Mouse (Mus musculus): ENCODE data around the gene Grm1. TPM values are rescaled to one million over a fixed set of nuclear protein-coding genes. Genes with fewer than 3 reads are reported as not detected.
"Not testable (repeated sequence)": the region's sequence is repeated elsewhere in the genome, so short reads cannot be mapped to it uniquely, and the experiment has no call there.

The Grm1 gene
- polyA plus RNA-seq (2015; fragmentation: Nextera tagmentation; extraction: Ambion mirVana): 0.03 and 0.07 TPM in 2 replicates

- Histone ChIP-seq H3K27me3 (peaks cover 38% of the 10 kb centered on the region), H3K9ac (no peak within 1 kb of the TSS), H3K4me2 (no peak within 1 kb of the TSS), H3K9me3 (no peaks in the 10 kb centered on the region), H3K4me1 (no peaks in the 10 kb centered on the region), H3K27ac (no peak within 1 kb of the TSS), H3K36me3 (no peaks in the 10 kb centered on the region), H3K4me3 (no peak within 1 kb of the TSS)
- WGBS: 3% methylated on average over 32 of the region's 32 CpGs
- ATAC-seq (ENCODE audit: insufficient number of reproducible peaks, low FRiP score, low TSS enrichment, low read depth): no peak
These were observed at the start of gene Grm1 for GRCm38 (mm10) chr10:11081611-11082398. Gene Grm1 (minus strand): TSS chr10:11082356.

GRCm38 (mm10) chr10:11121781-11122180, 39.6 kb upstream of the Grm1 start:
- Histone ChIP-seq H3K9ac (no peak overlapping the region), H3K27me3 (no peaks in the 10 kb centered on the region), H3K4me3 (no peak overlapping the region), H3K36me3 (no peaks in the 10 kb centered on the region), H3K9me3 (no peaks in the 10 kb centered on the region), H3K4me2 (no peak overlapping the region), H3K27ac (no peak overlapping the region), H3K4me1 (no peaks in the 10 kb centered on the region)
- no peak for ATAC-seq (ENCODE audit: insufficient number of reproducible peaks, low FRiP score, low TSS enrichment, low read depth)
- 96% methylated on average over 2 of the region's 2 CpGs for WGBS

- Histone ChIP-seq H3K4me2 (no peak overlapping the region), H3K27me3 (no peaks in the 10 kb centered on the region), H3K4me3 (no peak overlapping the region), H3K27ac (no peak overlapping the region), H3K4me1 (no peaks in the 10 kb centered on the region), H3K9ac (no peak overlapping the region), H3K9me3 (no peaks in the 10 kb centered on the region), H3K36me3 (no peaks in the 10 kb centered on the region)
- 81% methylated on average over 4 of the region's 4 CpGs for WGBS
- ATAC-seq (ENCODE audit: insufficient number of reproducible peaks, low FRiP score, low TSS enrichment, low read depth): no peak
These were observed 16.4 kb upstream of the Grm1 start for GRCm38 (mm10) chr10:11098475-11099044.

GRCm38 (mm10) chr10:11086348-11086747, 4.2 kb upstream of the Grm1 start:
- H3K9ac ChIP-seq: no peak overlapping the region
- no peak overlapping the region for H3K4me3 ChIP-seq
- no peaks in the 10 kb centered on the region for H3K9me3 ChIP-seq
- H3K4me2 ChIP-seq: no peak overlapping the region
- no peak for ATAC-seq (ENCODE audit: insufficient number of reproducible peaks, low FRiP score, low TSS enrichment, low read depth)
- H3K36me3 ChIP-seq: no peaks in the 10 kb centered on the region
- H3K27ac ChIP-seq: no peak overlapping the region
- H3K4me1 ChIP-seq: no peaks in the 10 kb centered on the region
- H3K27me3 ChIP-seq: peaks cover 17% of the 10 kb centered on the region
- 82% methylated on average over 3 of the region's 3 CpGs for WGBS

DNA sequence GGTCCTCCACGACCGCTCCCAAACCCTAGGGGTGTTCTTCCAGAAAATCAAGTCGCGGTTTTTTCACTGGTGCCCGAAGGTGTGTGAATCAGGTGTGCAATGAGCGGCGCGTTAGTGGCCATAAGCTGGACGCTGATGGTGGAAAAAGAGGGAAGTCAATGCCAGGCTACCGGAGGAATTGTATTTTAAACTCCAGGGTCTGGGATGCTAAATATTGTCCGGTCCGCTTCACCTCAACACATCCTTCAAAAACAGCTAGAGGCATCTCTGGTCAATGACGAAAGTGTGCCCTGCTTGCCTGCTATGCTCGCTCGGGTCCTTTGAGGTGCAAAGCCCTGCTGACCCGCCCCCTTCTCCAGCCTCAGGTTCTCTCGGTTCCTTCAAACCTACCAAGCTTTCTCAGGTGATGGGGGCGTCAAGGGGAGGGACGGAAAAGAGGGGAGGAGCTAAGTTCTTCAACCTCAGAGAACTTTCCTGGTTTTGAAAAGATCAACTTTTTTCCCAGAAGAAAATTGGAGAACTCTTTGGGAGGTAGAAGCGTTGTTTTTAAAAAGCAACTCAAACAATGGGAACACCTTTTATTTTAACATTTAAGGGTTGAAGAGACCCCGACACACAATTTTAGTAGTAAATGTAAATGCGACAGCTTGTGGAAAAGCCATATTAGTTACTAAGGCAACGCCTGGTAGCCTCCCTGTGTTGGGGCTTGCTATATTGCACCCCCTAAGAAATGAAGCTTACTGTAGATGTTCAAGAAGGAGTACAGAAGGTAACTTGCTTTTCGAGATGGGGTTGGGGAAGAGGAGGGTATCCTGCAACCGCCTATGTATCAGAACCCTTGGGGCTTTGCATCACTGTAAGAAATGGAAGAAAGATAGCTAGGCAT, 1.2 kb downstream of the Grm1 start:
- WGBS: 10% methylated on average over 25 of the region's 25 CpGs
- Histone ChIP-seq H3K9ac (no peak overlapping the region), H3K27me3 (peaks cover 38% of the 10 kb centered on the region), H3K4me3 (no peak overlapping the region), H3K36me3 (no peaks in the 10 kb centered on the region), H3K27ac (no peak overlapping the region), H3K4me2 (no peak overlapping the region), H3K4me1 (no peaks in the 10 kb centered on the region), H3K9me3 (no peaks in the 10 kb centered on the region)
- no peak for ATAC-seq (ENCODE audit: insufficient number of reproducible peaks, low FRiP score, low TSS enrichment, low read depth)

GRCm38 (mm10) chr10:11080013-11080724, 2.0 kb downstream of the Grm1 start:
- Histone ChIP-seq H3K9ac (no peak overlapping the region), H3K9me3 (no peaks in the 10 kb centered on the region), H3K4me2 (no peak overlapping the region), H3K27ac (no peak overlapping the region), H3K36me3 (no peaks in the 10 kb centered on the region), H3K4me3 (no peak overlapping the region), H3K4me1 (no peaks in the 10 kb centered on the region), H3K27me3 (peaks cover 38% of the 10 kb centered on the region)
- ATAC-seq (ENCODE audit: insufficient number of reproducible peaks, low FRiP score, low TSS enrichment, low read depth): no peak
- 9% methylated on average over 33 of the region's 33 CpGs for WGBS

- Histone ChIP-seq H3K27me3 (peaks cover 38% of the 10 kb centered on the region), H3K27ac (no peak overlapping the region), H3K9me3 (no peaks in the 10 kb centered on the region), H3K36me3 (no peaks in the 10 kb centered on the region), H3K4me3 (no peak overlapping the region), H3K4me2 (no peak overlapping the region), H3K9ac (no peak overlapping the region), H3K4me1 (no peaks in the 10 kb centered on the region)
- WGBS: 67% methylated on average over 8 of the region's 8 CpGs
- ATAC-seq (ENCODE audit: insufficient number of reproducible peaks, low FRiP score, low TSS enrichment, low read depth): no peak
These were observed 2.6 kb downstream of the Grm1 start for GRCm38 (mm10) chr10:11079506-11079905.

DNA sequence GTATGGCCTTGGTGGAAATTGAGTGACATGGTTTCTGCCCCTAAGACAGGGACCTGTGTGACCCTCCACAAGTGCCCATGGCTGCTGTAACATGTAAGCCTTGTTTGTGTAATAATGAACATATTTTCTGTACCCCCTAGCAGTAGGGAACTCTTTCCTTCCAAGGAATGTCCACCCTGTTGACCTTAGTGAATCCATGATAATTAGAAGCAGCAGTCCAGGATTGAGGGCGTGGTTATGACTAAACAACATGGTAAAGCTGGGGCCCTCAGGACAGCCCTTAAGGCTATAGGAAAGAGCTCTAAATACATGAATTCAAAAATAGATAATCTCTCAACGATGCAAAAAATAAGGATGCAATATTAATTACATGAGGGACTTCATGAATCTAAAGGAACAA, 17.0 kb downstream of the Grm1 start:
- H3K36me3 ChIP-seq: no peaks in the 10 kb centered on the region
- ATAC-seq (ENCODE audit: insufficient number of reproducible peaks, low FRiP score, low TSS enrichment, low read depth): no peak
- WGBS: 55% methylated on average over 2 of the region's 2 CpGs

GRCm38 (mm10) chr10:11061318-11062071, 20.7 kb downstream of the Grm1 start:
- H3K9ac ChIP-seq: no peak overlapping the region
- no peaks in the 10 kb centered on the region for H3K4me1 ChIP-seq
- WGBS: 64% methylated on average over 10 of the region's 10 CpGs
- no peaks in the 10 kb centered on the region for H3K9me3 ChIP-seq
- H3K27ac ChIP-seq: no peak overlapping the region
- ATAC-seq (ENCODE audit: insufficient number of reproducible peaks, low FRiP score, low TSS enrichment, low read depth): no peak
- H3K36me3 ChIP-seq: no peaks in the 10 kb centered on the region
- H3K4me2 ChIP-seq: no peak overlapping the region
- H3K27me3 ChIP-seq: no peaks in the 10 kb centered on the region
- no peak overlapping the region for H3K4me3 ChIP-seq

More for the DNA sequence above, 17.0 kb downstream of the Grm1 start:
- no peak overlapping the region for H3K27ac ChIP-seq
- no peak overlapping the region for H3K4me2 ChIP-seq
- H3K4me3 ChIP-seq: no peak overlapping the region
- H3K9ac ChIP-seq: no peak overlapping the region
- H3K9me3 ChIP-seq: no peaks in the 10 kb centered on the region
- H3K4me1 ChIP-seq: no peaks in the 10 kb centered on the region
- no peaks in the 10 kb centered on the region for H3K27me3 ChIP-seq

- ATAC-seq (ENCODE audit: insufficient number of reproducible peaks, low FRiP score, low TSS enrichment, low read depth): no peak
- Histone ChIP-seq H3K27me3 (no peaks in the 10 kb centered on the region), H3K9me3 (no peaks in the 10 kb centered on the region), H3K4me1 (no peaks in the 10 kb centered on the region), H3K9ac (no peak overlapping the region), H3K27ac (no peak overlapping the region), H3K4me2 (no peak overlapping the region), H3K36me3 (no peaks in the 10 kb centered on the region), H3K4me3 (no peak overlapping the region)
- 77% methylated on average over 7 of the region's 7 CpGs for WGBS
These were observed 32.8 kb downstream of the Grm1 start for GRCm38 (mm10) chr10:11049361-11049760.

DNA sequence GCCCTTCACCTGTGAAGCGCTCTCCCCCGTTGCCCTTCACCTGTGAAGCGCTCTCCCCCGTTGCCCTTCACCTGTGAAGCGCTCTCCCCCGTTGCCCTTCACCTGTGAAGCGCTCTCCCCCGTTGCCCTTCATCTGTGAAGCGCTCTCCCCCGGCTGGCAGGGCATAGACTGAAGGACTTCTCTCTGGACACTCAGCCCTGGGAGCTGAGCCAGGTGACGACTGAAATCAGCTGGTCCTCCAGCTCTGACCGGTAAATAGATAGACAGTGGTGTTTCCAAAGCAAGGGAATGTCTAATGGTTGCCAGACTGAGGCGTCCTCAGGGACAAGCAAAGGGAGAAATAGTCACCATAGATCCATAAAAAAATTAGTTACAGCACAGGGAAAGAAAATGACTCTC, 36.7 kb downstream of the Grm1 start:
- WGBS: 52% methylated on average over 13 of the region's 13 CpGs
- H3K36me3 ChIP-seq; H3K4me2 ChIP-seq; H3K27me3 ChIP-seq; H3K9ac ChIP-seq; H3K4me3 ChIP-seq; H3K9me3 ChIP-seq; H3K27ac ChIP-seq; H3K4me1 ChIP-seq; ATAC-seq (ENCODE audit: insufficient number of reproducible peaks, low FRiP score, low TSS enrichment, low read depth): not testable (repeated sequence)
